Mouse (Mus musculus): Measurements from ENCODE around the gene Abca14. TPM values are rescaled to one million over a fixed set of nuclear protein-coding genes. Genes with fewer than 3 reads are reported as not detected.

The Abca14 gene
- total and polyA plus RNA-seq, 3 experiments: not detected

GRCm38 (mm10) chr7:120174723-120175504 lies 28.8 kb upstream of the Abca14 start:
- Histone ChIP-seq H3K9ac (ENCODE audit: insufficient read depth, low read depth) (no peak overlapping the region), H3K9me3 (replicated peaks; ENCODE audit: low read length) (no peaks in the 10 kb centered on the region), H3K4me3 (replicated peaks in 1 of 3; ENCODE audit: low read depth in 2 of 3, low read length in 2 of 3, poor library complexity in 1 of 3) (no peak overlapping the region), H3K27me3 (replicated peaks) (no peaks in the 10 kb centered on the region), H3K4me1 (ENCODE audit: control insufficient read depth in 1 of 2, insufficient read depth in 2 of 2) (no peaks in the 10 kb centered on the region), H3K4me2 (ENCODE audit: insufficient read depth, low read depth, poor library complexity, severe bottlenecking) (no peak overlapping the region), H3K36me3 (replicated peaks in 1 of 2; ENCODE audit: control insufficient read depth in 1 of 2, insufficient read depth in 1 of 2, low read length in 1 of 2) (no peaks in the 10 kb centered on the region), H3K79me2 (replicated peaks; ENCODE audit: control insufficient read depth, extremely low read depth, insufficient read depth, poor library complexity, severe bottlenecking) (no peaks in the 10 kb centered on the region), H3K27ac (ENCODE audit: insufficient read depth, low read depth) (no peak overlapping the region)
- dilution Hi-C loops (cut with MboI; ENCODE audit: extremely low pct_ligation_motif_present, extremely low pct_unique_long_range_greater_than_20kb, low sequenced_read_pairs): no loop called here
- no peak for TF ChIP-seq BHLHE40 (IDR thresholded peaks at IDR 0.05; ENCODE audit: low read depth, low read length)
- no peak for TF ChIP-seq JUN (IDR thresholded peaks at IDR 0.05; ENCODE audit: insufficient read depth, low read depth, low read length)
- TF ChIP-seq MAX (IDR thresholded peaks at IDR 0.05; ENCODE audit: low read length): no peak
- TF ChIP-seq ZNF384 (IDR thresholded peaks at IDR 0.05; ENCODE audit: low read depth, low read length): no peak
- no peak for TF ChIP-seq USF1 (IDR thresholded peaks at IDR 0.05; ENCODE audit: low read depth, low read length)
- no peak for TF ChIP-seq PAX5 (IDR thresholded peaks at IDR 0.05; ENCODE audit: low read length)
- no peak for TF ChIP-seq KAT2A (IDR thresholded peaks at IDR 0.05; ENCODE audit: insufficient replicate concordance, low read length)
- TF ChIP-seq IRF4 (IDR thresholded peaks at IDR 0.05; ENCODE audit: low read depth, low read length): no peak
- no peak for TF ChIP-seq E2F4 (IDR thresholded peaks at IDR 0.05; ENCODE audit: insufficient replicate concordance, low read depth, low read length)
- no peak for TF ChIP-seq ZKSCAN1 (IDR thresholded peaks at IDR 0.05; ENCODE audit: borderline replicate concordance, low read depth, low read length)
- in situ Hi-C loops (cut with MboI; ENCODE audit: low pct_ligation_motif_present, low pct_unique_long_range_greater_than_20kb, low sequenced_read_pairs): no loop called here
- DNase-seq (ENCODE audit: extremely low read depth): no peak

- Histone ChIP-seq H3K9ac (ENCODE audit: insufficient read depth, low read depth) (no peak overlapping the region), H3K4me2 (ENCODE audit: insufficient read depth, low read depth, poor library complexity, severe bottlenecking) (no peak overlapping the region), H3K27ac (ENCODE audit: insufficient read depth, low read depth) (no peak overlapping the region), H3K4me1 (ENCODE audit: control insufficient read depth in 1 of 2, insufficient read depth in 2 of 2) (no peaks in the 10 kb centered on the region), H3K36me3 (replicated peaks in 1 of 2; ENCODE audit: control insufficient read depth in 1 of 2, insufficient read depth in 1 of 2, low read length in 1 of 2) (no peaks in the 10 kb centered on the region), H3K4me3 (replicated peaks in 1 of 3; ENCODE audit: low read depth in 2 of 3, low read length in 2 of 3, poor library complexity in 1 of 3) (no peak overlapping the region), H3K79me2 (replicated peaks; ENCODE audit: control insufficient read depth, extremely low read depth, insufficient read depth, poor library complexity, severe bottlenecking) (no peaks in the 10 kb centered on the region), H3K9me3 (replicated peaks; ENCODE audit: low read length) (no peaks in the 10 kb centered on the region), H3K27me3 (replicated peaks) (peaks cover 2% of the 10 kb centered on the region)
- DNase-seq (ENCODE audit: extremely low read depth): no peak
- in situ Hi-C loops (cut with MboI; ENCODE audit: low pct_ligation_motif_present, low pct_unique_long_range_greater_than_20kb, low sequenced_read_pairs): no loop called here
- TF ChIP-seq POLR2AphosphoS2 (IDR thresholded peaks at IDR 0.05; ENCODE audit: low read depth, low read length) (no peak), GABPA (IDR thresholded peaks at IDR 0.05; ENCODE audit: insufficient replicate concordance, low read depth, low read length) (no peak), TCF12 (IDR thresholded peaks at IDR 0.05; ENCODE audit: low read depth, low read length) (no peak), POLR2A (IDR thresholded peaks at IDR 0.05; ENCODE audit: low read depth, low read length) (no peak), JUND (conservative IDR thresholded peaks at IDR 0.05; ENCODE audit: low read depth, low read length) (no peak), MXI1 (IDR thresholded peaks at IDR 0.05; ENCODE audit: low read depth, low read length) (no peak), KAT2A (IDR thresholded peaks at IDR 0.05; ENCODE audit: insufficient replicate concordance, low read length) (no peak), SIN3A (IDR thresholded peaks at IDR 0.05; ENCODE audit: low read length) (no peak), USF1 (IDR thresholded peaks at IDR 0.05; ENCODE audit: low read depth, low read length) (no peak), RCOR1 (conservative IDR thresholded peaks at IDR 0.05; ENCODE audit: low read depth, low read length) (no peak)
- dilution Hi-C loops (cut with MboI; ENCODE audit: extremely low pct_ligation_motif_present, extremely low pct_unique_long_range_greater_than_20kb, low sequenced_read_pairs): no loop called here
These were observed 26.1 kb upstream of the Abca14 start for GRCm38 (mm10) chr7:120177611-120178010.

All from CH12.LX (cell line).